Mouse (Mus musculus): ENCODE measurements around the gene Rpap1. TPM values are rescaled to one million over a fixed set of nuclear protein-coding genes. Genes with fewer than 3 reads are reported as not detected.

Gene Rpap1
- polyA plus RNA-seq, 1 experiment, result 25.6 TPM

DNA sequence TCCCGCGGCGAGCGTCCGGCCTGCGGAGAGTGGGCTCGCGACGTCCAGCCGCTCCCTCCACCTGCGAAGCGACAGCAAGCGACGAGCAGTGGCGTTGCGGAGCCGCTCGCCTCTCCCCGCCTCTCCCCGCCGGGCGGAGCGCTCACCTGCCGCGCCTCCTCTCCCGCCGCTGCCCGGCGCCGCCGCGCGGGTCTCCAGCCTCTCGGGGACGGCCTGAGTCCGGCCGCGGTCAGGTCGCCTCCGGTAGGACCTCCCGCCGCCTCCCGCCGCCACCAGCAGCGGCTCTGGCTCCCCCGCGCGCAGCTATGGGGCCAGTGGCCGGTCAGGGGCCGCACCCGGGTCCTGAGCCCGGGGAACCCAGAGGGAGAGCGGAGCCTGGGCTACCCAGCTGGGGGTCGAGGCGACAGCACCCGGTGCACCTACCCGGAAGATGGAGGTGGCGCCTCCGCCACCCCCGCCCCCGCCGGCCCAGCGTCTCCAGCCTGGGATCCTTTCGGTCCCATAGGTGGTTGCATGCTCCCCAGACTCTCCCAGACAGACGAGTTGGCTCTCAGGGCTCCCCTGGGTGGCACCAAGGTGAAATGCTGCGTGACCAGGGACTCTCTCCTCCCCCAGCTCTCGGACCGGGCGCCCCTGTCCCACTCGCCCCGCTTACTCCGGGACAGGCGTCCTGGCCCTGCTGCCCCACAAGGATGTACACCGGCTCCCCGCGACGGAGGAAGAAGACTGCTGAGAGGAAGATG lies 29.1 kb downstream of the Rpap1 start:
- TF ChIP-seq GATA1 (IDR thresholded peaks at IDR 0.05; ENCODE audit: low read length), result no peak

GRCm38 (mm10) chr2:119757601-119758100 lies 29.7 kb downstream of the Rpap1 start:
- TF ChIP-seq GATA1 (IDR thresholded peaks at IDR 0.05; ENCODE audit: low read length), result no peak

- no peak for TF ChIP-seq GATA1 (IDR thresholded peaks at IDR 0.05; ENCODE audit: low read length)
Measured at GRCm38 (mm10) chr2:119749260-119749659, 38.1 kb downstream of the Rpap1 start.

DNA sequence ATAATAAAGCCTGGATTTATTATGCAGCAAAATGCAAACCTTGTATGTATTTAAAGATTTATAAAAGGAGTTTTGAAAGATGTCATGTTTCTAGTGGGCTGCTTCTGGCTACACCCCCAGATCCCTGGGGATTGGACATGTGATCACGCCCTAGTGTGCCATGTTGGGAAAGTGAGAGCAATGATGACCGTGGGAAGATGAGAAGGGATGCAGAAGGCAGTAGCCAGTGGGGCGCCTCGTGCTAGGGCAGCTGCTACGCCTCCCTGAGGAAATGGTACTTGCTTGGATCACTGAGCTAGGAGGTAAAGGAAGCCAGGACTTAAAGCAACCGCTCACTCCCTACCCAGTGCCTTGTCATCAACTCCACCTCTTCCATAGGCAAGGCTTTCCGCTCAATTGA lies 39.8 kb downstream of the Rpap1 start:
- no peak for TF ChIP-seq GATA1 (IDR thresholded peaks at IDR 0.05; ENCODE audit: low read length)

DNA sequence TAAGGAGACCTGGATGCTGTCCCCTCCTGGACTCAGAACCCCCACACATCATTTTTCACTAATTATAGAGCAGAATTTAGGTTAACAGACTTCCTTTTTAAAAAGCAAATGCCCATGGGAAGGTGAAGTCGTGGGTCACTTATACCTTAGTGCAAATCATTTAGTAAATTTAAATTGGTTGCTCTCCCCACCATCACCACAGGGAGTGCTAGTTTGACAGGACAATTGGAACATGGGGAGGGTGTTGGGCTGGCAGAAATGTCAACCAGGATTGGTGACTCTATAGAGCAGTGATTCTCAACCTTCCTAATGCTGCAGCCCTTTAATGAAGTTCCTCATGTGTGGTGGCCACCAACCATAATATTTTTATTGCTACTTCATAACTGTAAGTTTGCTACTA lies 42.1 kb downstream of the Rpap1 start:
- no peak for TF ChIP-seq GATA1 (IDR thresholded peaks at IDR 0.05; ENCODE audit: low read length)

DNA sequence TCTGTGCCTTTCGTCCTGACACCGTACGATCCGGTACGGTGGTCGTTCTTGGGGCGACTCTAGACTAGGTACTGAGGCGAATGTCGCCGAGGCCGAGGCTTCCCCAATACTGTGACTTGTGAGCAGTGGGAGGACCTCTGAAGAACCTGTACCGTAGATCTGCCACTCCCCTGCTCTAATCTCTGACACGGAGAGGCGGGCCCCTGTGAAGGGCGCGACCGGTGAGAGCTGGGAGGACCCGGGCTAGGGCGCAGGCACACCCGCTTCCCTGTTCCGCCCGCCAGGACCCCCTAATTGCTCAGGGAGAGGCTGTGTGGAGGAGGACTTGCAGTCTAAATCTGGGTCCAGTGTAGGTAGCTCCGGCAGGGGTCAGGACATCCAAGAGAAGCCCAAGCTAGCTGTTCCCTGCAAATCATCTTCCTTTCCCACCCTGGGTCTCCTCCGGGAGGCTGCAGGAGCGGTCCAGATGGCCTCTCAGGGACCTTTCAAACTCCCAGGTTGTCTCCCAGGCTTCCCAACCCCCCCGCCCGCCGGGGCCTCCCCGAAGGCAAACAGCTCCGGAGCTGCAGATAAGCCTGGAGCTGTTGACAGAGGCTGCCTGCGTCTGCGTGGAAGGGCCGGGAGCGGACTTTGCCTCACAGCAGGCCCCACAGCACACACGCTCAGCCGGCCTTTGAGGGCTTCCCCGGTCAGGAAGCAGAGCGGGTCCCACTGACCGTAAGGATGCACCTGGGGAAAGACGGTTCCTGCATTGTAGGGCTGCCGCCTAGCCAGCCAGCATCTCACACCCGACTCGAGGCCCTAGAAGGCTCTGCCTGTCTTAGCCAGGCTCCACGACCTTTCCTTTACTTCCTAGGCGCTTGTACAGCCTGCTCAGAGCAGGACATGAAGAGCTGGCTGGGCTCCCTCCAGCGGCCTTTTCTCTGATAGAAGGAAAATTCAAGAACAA lies 42.9 kb downstream of the Rpap1 start:
- no peak for TF ChIP-seq GATA1 (IDR thresholded peaks at IDR 0.05; ENCODE audit: low read length)

GRCm38 (mm10) chr2:119743808-119744162 lies 43.6 kb downstream of the Rpap1 start:
- TF ChIP-seq GATA1 (IDR thresholded peaks at IDR 0.05; ENCODE audit: low read length), result no peak

- TF ChIP-seq GATA1 (IDR thresholded peaks at IDR 0.05; ENCODE audit: low read length), result no peak
Measured at GRCm38 (mm10) chr2:119743176-119743807, 44.0 kb downstream of the Rpap1 start.

GRCm38 (mm10) chr2:119742461-119743175 lies 44.7 kb downstream of the Rpap1 start:
- no peak for TF ChIP-seq GATA1 (IDR thresholded peaks at IDR 0.05; ENCODE audit: low read length)

- no peak for TF ChIP-seq GATA1 (IDR thresholded peaks at IDR 0.05; ENCODE audit: low read length)
Measured at GRCm38 (mm10) chr2:119741581-119742411, 45.5 kb downstream of the Rpap1 start, which contains the start of gene Itpka. Gene Itpka, plus strand, starts transcription at chr2:119742337.

GRCm38 (mm10) chr2:119740567-119740966 lies 46.8 kb downstream of the Rpap1 start:
- no peak for TF ChIP-seq GATA1 (IDR thresholded peaks at IDR 0.05; ENCODE audit: low read length)

- no peak for TF ChIP-seq GATA1 (IDR thresholded peaks at IDR 0.05; ENCODE audit: low read length)
Measured at GRCm38 (mm10) chr2:119737124-119737523, 50.2 kb downstream of the Rpap1 start.

DNA sequence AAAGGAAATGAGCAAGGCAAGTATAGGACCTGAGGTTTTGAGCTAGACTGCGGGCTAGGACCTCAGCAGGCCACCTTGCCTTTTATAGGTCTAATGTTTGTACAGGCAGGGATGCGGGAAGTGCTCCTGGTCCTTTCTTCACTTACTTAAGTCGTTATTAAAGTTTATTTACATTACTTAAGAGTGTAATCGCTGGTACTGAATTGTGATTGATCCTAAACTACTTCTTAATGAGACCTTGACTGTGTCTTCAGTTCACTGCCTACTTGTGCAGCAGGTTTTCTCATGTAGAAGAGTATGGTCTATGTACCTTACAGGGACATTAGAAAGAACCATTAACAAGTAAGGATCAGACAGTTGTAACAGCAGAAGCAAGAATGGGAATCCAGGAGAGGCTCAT lies 56.6 kb downstream of the Rpap1 start:
- no peak for TF ChIP-seq GATA1 (IDR thresholded peaks at IDR 0.05; ENCODE audit: low read length)

- TF ChIP-seq GATA1 (IDR thresholded peaks at IDR 0.05; ENCODE audit: low read length), result no peak
Measured at GRCm38 (mm10) chr2:119727762-119728416, 59.4 kb downstream of the Rpap1 start.

Measured in G1E-ER4 (cell line).